ENCODE assay signal across 13 mouse cellular contexts in the genomic region with DNA sequence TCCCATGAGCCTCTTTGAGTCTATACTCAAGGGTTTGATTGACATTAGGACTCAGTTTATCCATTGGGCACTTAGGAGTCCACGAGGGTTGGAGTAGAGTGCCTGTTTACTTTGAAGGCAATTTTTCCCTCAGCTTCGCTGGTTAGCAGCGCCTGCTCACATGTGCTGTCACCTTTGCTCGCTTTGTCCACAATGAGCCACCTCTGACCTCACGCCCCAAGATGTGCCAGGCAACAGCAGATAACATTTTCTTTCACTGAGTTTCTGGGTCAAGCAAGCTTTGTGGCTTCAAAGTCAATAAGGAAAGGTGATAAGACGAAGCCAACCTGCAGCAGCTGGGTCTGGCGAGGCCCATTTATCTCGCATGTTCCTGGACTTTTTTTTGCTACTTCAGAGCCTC.
"Had no signal": no experiment of that assay in that cellular context is flagged by ENCODE, and none has a peak within 500 bp of the region (broad histone marks: within the 10 kb centered on the region; RNA-seq: fewer than 3 reads in every experiment).

No protein-coding gene starts in this region.

- H3K27ac ChIP-seq: kidney, embryonic 15.5 days; midbrain, embryonic 10.5 days; neural tube, embryonic 15.5 days had no signal

- H3K9me3 ChIP-seq: kidney, embryonic 15.5 days; midbrain, embryonic 10.5 days; neural tube, embryonic 15.5 days had no signal

- H3K4me2 ChIP-seq: kidney, embryonic 15.5 days; neural tube, embryonic 15.5 days had no signal

- H3K4me3 ChIP-seq: kidney, embryonic 15.5 days; midbrain, embryonic 10.5 days; myocyte; neural tube, embryonic 15.5 days had no signal

- H3K27me3 ChIP-seq: kidney, embryonic 15.5 days; neural tube, embryonic 15.5 days had no signal

- H3K9ac ChIP-seq: kidney, embryonic 15.5 days; neural tube, embryonic 15.5 days had no signal

- DNase-seq: kidney, adult 2 months; kidney, postnatal 14 days; left cerebral cortex, postnatal 4 days; lung, adult 18-20 months; lung, postnatal 36 days; midbrain, embryonic 14.5 days; right cerebral cortex, adult 18-20 months; right cerebral cortex, postnatal 25 days; thymus, postnatal 14 days had no signal

- H3K36me3 ChIP-seq: kidney, embryonic 15.5 days; midbrain, embryonic 10.5 days; neural tube, embryonic 15.5 days had no signal
